Mouse (Mus musculus): ENCODE results near the gene Gm10961. TPM values are rescaled to one million over a fixed set of nuclear protein-coding genes. Genes with fewer than 3 reads are reported as not detected.

Gene Gm10961
- not detected for polyA plus RNA-seq (2017; shearing (Covaris generic))

GRCm38 (mm10) chr3:107630682-107631522 lies at the start of gene Gm10961:
Gene Gm10961 (plus strand): TSS chr3:107631322.

GRCm38 (mm10) chr3:107594662-107595263 lies 36.4 kb upstream of the Gm10961 start, which contains the start of gene Alx3:
Gene Alx3 (plus strand): TSS chr3:107595031.

GRCm38 (mm10) chr3:107631523-107631958 lies 419 bp downstream of the Gm10961 start, which contains the start of gene Strip1:
Gene Strip1 (minus strand): TSS chr3:107631694.

Other genes with a start within 250 kb of the Gm10961 start
- not detected for gene Kcnc4, start 171.8 kb upstream of the Gm10961 start, polyA plus RNA-seq (2017; shearing (Covaris generic))
- not detected for gene Slc6a17, start 113.3 kb upstream of the Gm10961 start, polyA plus RNA-seq (2017; shearing (Covaris generic))
- not detected for gene Ubl4b, start 76.2 kb upstream of the Gm10961 start, polyA plus RNA-seq (2017; shearing (Covaris generic))
- not detected for gene Alx3, start 36.3 kb upstream of the Gm10961 start, polyA plus RNA-seq (2017; shearing (Covaris generic))
- 72.2 TPM for gene Strip1, start 372 bp downstream of the Gm10961 start, polyA plus RNA-seq (2017; shearing (Covaris generic))
- gene Ahcyl1, start 65.2 kb downstream of the Gm10961 start, polyA plus RNA-seq (2017; shearing (Covaris generic)), result 119 TPM
- 15.9 TPM for gene Csf1, start 129.1 kb downstream of the Gm10961 start, polyA plus RNA-seq (2017; shearing (Covaris generic))
- gene Eps8l3, start 245.9 kb downstream of the Gm10961 start, polyA plus RNA-seq (2017; shearing (Covaris generic)), result not detected

Measured in CD4-positive, CD25-positive, alpha-beta regulatory T cell (primary cell).